Mouse (Mus musculus) large intestine, adult 2 months (tissue): ENCODE data around the gene Zfp954. TPM values are rescaled to one million over a fixed set of nuclear protein-coding genes. Genes with fewer than 3 reads are reported as not detected.
A peak's percentile ranks its signal among the peaks of the same experiment; 100 is the strongest.
"Not testable (repeated sequence)": the region's sequence is repeated elsewhere in the genome, so short reads cannot be mapped to it uniquely, and the experiment has no call there.

Source experiments
- DNase-seq: peaks from one replicate; pipeline ENCODE4 v3.0.0-alpha.2; 2012; ENCODE audit warnings: low read depth, low spot score
- WGBS: fragments of 180-500 bp; shearing (Covaris S2); methylation state at CpG from one replicate; pipeline ENCODE4 v1.1.7; 2018; 5-methylcytosine and 5-hydroxymethylcytosine counted together
- polyA plus RNA-seq: library from polyadenylated mRNA; depleted of rRNA; stranded (reverse); fragments of >200 nt; gene quantifications from 2 replicates; pipeline ENCODE4 v1.2.3, GENCODE M21; 2012; rRNA removed

Zfp954 gene
- 11.9 and 14.2 TPM in 2 replicates for polyA plus RNA-seq

GRCm38 (mm10) chr7:7120921-7121601 is at the start of gene Zfp954:
Zfp954 (minus strand) TSS chr7:7121488.
- WGBS, result under 1% methylated on average over 30 of the region's 30 CpGs
- DNase-seq, result peak; percentile 85

GRCm38 (mm10) chr7:7145991-7146608 is 24.8 kb upstream of the Zfp954 start:
- DNase-seq, result no peak
- 84% methylated on average over 15 of the region's 15 CpGs for WGBS

- 85% methylated on average over 1 of the region's 1 CpGs for WGBS
- no peak for DNase-seq
These were observed 22.9 kb upstream of the Zfp954 start for GRCm38 (mm10) chr7:7144215-7144614.

- DNase-seq, result peak; percentile 48
- 2% methylated on average over 16 of the region's 16 CpGs for WGBS
These were observed 15.1 kb upstream of the Zfp954 start, which contains the start of gene Zfp773 for GRCm38 (mm10) chr7:7136379-7136866. Zfp773 (minus strand) TSS chr7:7136755.

GRCm38 (mm10) chr7:7132751-7133150 is 11.5 kb upstream of the Zfp954 start:
- DNase-seq, result no peak
- WGBS, result 84% methylated on average over 8 of the region's 8 CpGs

- not testable (repeated sequence) for DNase-seq
- WGBS, result 95% methylated on average over 15 of the region's 15 CpGs
These were observed 9.3 kb upstream of the Zfp954 start for GRCm38 (mm10) chr7:7130491-7131124.

- 44% methylated on average over 6 of the region's 6 CpGs for WGBS
- DNase-seq, result no peak
These were observed 303 bp upstream of the Zfp954 start for GRCm38 (mm10) chr7:7121602-7121980.

GRCm38 (mm10) chr7:7118441-7118840 is 2.8 kb downstream of the Zfp954 start:
- no peak for DNase-seq
- 73% methylated on average over 2 of the region's 2 CpGs for WGBS

- 92% methylated on average over 7 of the region's 7 CpGs for WGBS
These were observed 12.8 kb downstream of the Zfp954 start for GRCm38 (mm10) chr7:7108501-7108900.

More at GRCm38 (mm10) chr7:7108501-7108900, 12.8 kb downstream of the Zfp954 start:
- no peak for DNase-seq

Other genes starting within 250 kb of the Zfp954 start
- gene Aurkc, start 126.2 kb downstream of the Zfp954 start, polyA plus RNA-seq, result not detected in 2 replicates
- 0.30 and 0.55 TPM in 2 replicates for gene Zfp773, start 15.3 kb upstream of the Zfp954 start, polyA plus RNA-seq
- gene Zfp418, start 49.8 kb upstream of the Zfp954 start, polyA plus RNA-seq, result 0.57 and 0.78 TPM in 2 replicates
- 0.94 and 1.1 TPM in 2 replicates for gene Zfp772, start 88.5 kb upstream of the Zfp954 start, polyA plus RNA-seq
- gene Vmn2r29, start 125.8 kb upstream of the Zfp954 start, polyA plus RNA-seq, result 0.04 TPM in 1 of 2 replicates, not detected in the other
- 0.16 and 0.18 TPM in 2 replicates for gene Gm45844, start 156.8 kb upstream of the Zfp954 start, polyA plus RNA-seq
- gene Clcn4, start 179.4 kb upstream of the Zfp954 start, polyA plus RNA-seq, result 15.9 and 22.1 TPM in 2 replicates
- not detected in 2 replicates for gene Vmn2r30, start 216.1 kb upstream of the Zfp954 start, polyA plus RNA-seq